Comparison of ENCODE assay signal across 16 mouse cellular contexts in the genomic region with DNA sequence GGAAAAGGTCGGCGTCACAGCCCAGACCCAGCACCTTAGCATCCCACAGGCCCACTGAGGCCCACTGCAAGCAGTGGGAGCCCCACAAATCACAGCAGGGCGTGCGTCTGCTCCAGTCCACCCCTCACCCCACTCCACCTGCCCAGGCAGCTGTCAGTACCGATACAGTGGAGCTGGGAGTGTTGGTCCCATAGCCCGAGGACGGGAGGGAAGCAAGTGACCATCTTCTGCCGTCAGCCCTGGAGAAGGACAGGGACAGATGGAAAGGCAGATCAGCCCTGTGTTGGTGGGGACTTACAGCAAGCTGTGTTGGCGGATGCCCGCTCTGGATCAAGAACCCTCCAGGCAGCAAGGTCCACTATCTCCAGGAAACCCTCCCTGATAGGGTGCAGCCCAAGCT. TPM values are rescaled to one million over a fixed set of nuclear protein-coding genes. Genes with fewer than 3 reads are reported as not detected.
DNase-seq lines count a peak whose midpoint lies in the region; ATAC-seq and TF ChIP-seq lines count a peak whose summit lies in the region.
"Had no signal": no experiment of that assay in that cellular context is flagged by ENCODE, and none has a peak within 500 bp of the region (broad histone marks: within the 10 kb centered on the region; RNA-seq: fewer than 3 reads in every experiment).

No protein-coding gene starts in this region.

- no peak overlapping the region for H3K27ac ChIP-seq in gastrocnemius, adult 2 months
- H3K27ac ChIP-seq in intestine, embryonic 16.5 days (ENCODE audit: low read length), result no peak overlapping the region
- H3K27ac ChIP-seq in intestine, embryonic 15.5 days, result no peak overlapping the region
- H3K27ac ChIP-seq in embryonic facial prominence, embryonic 13.5 days, result no peak overlapping the region
- H3K27ac ChIP-seq: kidney, embryonic 15.5 days; macrophage had no signal

- peaks cover 44% of the 10 kb centered on the region for H3K4me1 ChIP-seq in intestine, embryonic 16.5 days (ENCODE audit: control insufficient read depth, insufficient read depth, low read length)
- H3K4me1 ChIP-seq in intestine, embryonic 15.5 days (replicated peaks), result peaks cover 35% of the 10 kb centered on the region
- peaks cover 29% of the 10 kb centered on the region for H3K4me1 ChIP-seq in embryonic facial prominence, embryonic 13.5 days

- DNase-seq in cerebellum, adult 11 months, result peak; percentile 35
- no peak for DNase-seq in cerebellum, adult 18-20 months
- DNase-seq in gastrocnemius, adult 2 months, result no peak
- no peak for DNase-seq in gastrocnemius, postnatal 14 days
- DNase-seq in frontal cortex, postnatal 36 days (ENCODE audit: low spot score in 2 of 2), result no peak
- DNase-seq: adrenal gland, postnatal 25 days; lung, adult 2 months; midbrain, embryonic 14.5 days; right cerebral cortex, postnatal 14 days; thymus, postnatal 25 days had no signal

- H3K9ac ChIP-seq in intestine, embryonic 16.5 days (ENCODE audit: low read depth, low read length), result 0 out of 2 replicates have a peak overlapping the region, but pooled peaks have one; percentile 19
- no peak overlapping the region for H3K9ac ChIP-seq in intestine, embryonic 15.5 days
- H3K9ac ChIP-seq in embryonic facial prominence, embryonic 13.5 days, result peak overlapping the region; percentile 32; the same call in 1 of the 2 replicates
- H3K9ac ChIP-seq: kidney, embryonic 15.5 days had no signal

- H3K36me3 ChIP-seq in intestine, embryonic 16.5 days (ENCODE audit: control insufficient read depth, insufficient read depth, low read length), result peaks cover 23% of the 10 kb centered on the region
- H3K36me3 ChIP-seq in intestine, embryonic 15.5 days, result peaks cover 31% of the 10 kb centered on the region
- peaks cover 60% of the 10 kb centered on the region for H3K36me3 ChIP-seq in embryonic facial prominence, embryonic 13.5 days

- ATAC-seq in intestine, embryonic 16.5 days, result no peak
- ATAC-seq in intestine, embryonic 15.5 days, result no peak
- no peak for ATAC-seq in embryonic facial prominence, embryonic 13.5 days (ENCODE audit: insufficient number of reproducible peaks, insufficient read depth, low FRiP score, low TSS enrichment, low read depth)

- WGBS in intestine, embryonic 16.5 days, result 86% methylated on average over 10 of the region's 10 CpGs
- 85% methylated on average over 10 of the region's 10 CpGs for WGBS in intestine, embryonic 15.5 days
- WGBS in embryonic facial prominence, embryonic 13.5 days, result 72% methylated on average over 10 of the region's 10 CpGs

- no peaks in the 10 kb centered on the region for H3K27me3 ChIP-seq in intestine, embryonic 16.5 days (replicated peaks; ENCODE audit: control insufficient read depth, insufficient read depth, low read length)
- no peaks in the 10 kb centered on the region for H3K27me3 ChIP-seq in intestine, embryonic 15.5 days (replicated peaks)
- no peaks in the 10 kb centered on the region for H3K27me3 ChIP-seq in embryonic facial prominence, embryonic 13.5 days
- H3K27me3 ChIP-seq: kidney, embryonic 15.5 days had no signal

- H3K4me3 ChIP-seq in gastrocnemius, adult 2 months, result peak overlapping the region; percentile 5; the same call in 1 of the 2 replicates
- no peak overlapping the region for H3K4me3 ChIP-seq in intestine, embryonic 16.5 days (ENCODE audit: low read length)
- no peak overlapping the region for H3K4me3 ChIP-seq in intestine, embryonic 15.5 days (replicated peaks)
- no peak overlapping the region for H3K4me3 ChIP-seq in embryonic facial prominence, embryonic 13.5 days
- H3K4me3 ChIP-seq: kidney, embryonic 15.5 days had no signal

- intact Hi-C loops in gastrocnemius, adult 2 months (cut with DNase I), result no loop called here
- intact Hi-C loops in gastrocnemius, postnatal 14 days (cut with DNase I; ENCODE audit: low total_unique reads), result no loop called here

- TF ChIP-seq CTCF in gastrocnemius, adult 2 months (IDR thresholded peaks at IDR 0.05), result no peak

- no peaks in the 10 kb centered on the region for H3K9me3 ChIP-seq in intestine, embryonic 16.5 days (ENCODE audit: control insufficient read depth, low read length)
- no peaks in the 10 kb centered on the region for H3K9me3 ChIP-seq in intestine, embryonic 15.5 days
- H3K9me3 ChIP-seq in embryonic facial prominence, embryonic 13.5 days, result no peaks in the 10 kb centered on the region
- H3K9me3 ChIP-seq: kidney, embryonic 15.5 days had no signal

- H3K4me2 ChIP-seq in intestine, embryonic 16.5 days (ENCODE audit: low read depth, low read length), result no peak overlapping the region
- no peak overlapping the region for H3K4me2 ChIP-seq in intestine, embryonic 15.5 days (replicated peaks)
- no peak overlapping the region for H3K4me2 ChIP-seq in embryonic facial prominence, embryonic 13.5 days

RNA-seq across cellular contexts. Expression of a gene that starts 12.5 kb away (rescaled TPM):
- total RNA-seq in gastrocnemius, adult 2 months (2021), result 10 to 100 TPM; 13.9 to 16.2 TPM
- total RNA-seq in gastrocnemius, postnatal 14 days (2021), result 10 to 100 TPM; 23.0 to 27.9 TPM
- 63.7 and 65.3 TPM in 2 replicates for polyA plus RNA-seq in intestine, embryonic 16.5 days (2015; fragmentation: Nextera tagmentation; extraction: Ambion mirVana)
- polyA plus RNA-seq in intestine, embryonic 15.5 days (2015; fragmentation: Nextera tagmentation; extraction: Ambion mirVana), result 53.1 and 55.3 TPM in 2 replicates
- polyA plus RNA-seq in embryonic facial prominence, embryonic 13.5 days (2015; fragmentation: Nextera tagmentation; extraction: Ambion mirVana), result 76.8 and 85.4 TPM in 2 replicates

RNA-seq across cellular contexts. Expression of a gene that starts 15.8 kb away (rescaled TPM):
- total RNA-seq in gastrocnemius, adult 2 months (2021), result 1 to 10 TPM; 2.7 to 3.6 TPM
- total RNA-seq in gastrocnemius, postnatal 14 days (2021), result 1 to 10 TPM; 5.2 to 7.0 TPM
- polyA plus RNA-seq in intestine, embryonic 16.5 days (2015; fragmentation: Nextera tagmentation; extraction: Ambion mirVana), result 12.9 and 15.1 TPM in 2 replicates
- 13.2 and 16.8 TPM in 2 replicates for polyA plus RNA-seq in intestine, embryonic 15.5 days (2015; fragmentation: Nextera tagmentation; extraction: Ambion mirVana)
- polyA plus RNA-seq in embryonic facial prominence, embryonic 13.5 days (2015; fragmentation: Nextera tagmentation; extraction: Ambion mirVana), result 12.5 and 13.8 TPM in 2 replicates

RNA-seq across cellular contexts. Expression of a gene that starts 19.2 kb away (rescaled TPM):
- not detected for total RNA-seq in gastrocnemius, adult 2 months (2021)
- total RNA-seq in gastrocnemius, postnatal 14 days (2021), result under 1 TPM in 1 of 2 experiments, not detected in 1; 0.09 TPM
- polyA plus RNA-seq in intestine, embryonic 16.5 days (2015; fragmentation: Nextera tagmentation; extraction: Ambion mirVana), result 0.27 and 0.34 TPM in 2 replicates
- polyA plus RNA-seq in intestine, embryonic 15.5 days (2015; fragmentation: Nextera tagmentation; extraction: Ambion mirVana), result 0.29 and 0.40 TPM in 2 replicates
- 0.07 and 0.54 TPM in 2 replicates for polyA plus RNA-seq in embryonic facial prominence, embryonic 13.5 days (2015; fragmentation: Nextera tagmentation; extraction: Ambion mirVana)
- total RNA-seq: adrenal gland, postnatal 25 days; gastrocnemius, adult 8-10 months had no signal

RNA-seq across cellular contexts. Expression of a gene that starts 28.3 kb away (rescaled TPM):
- total RNA-seq in gastrocnemius, adult 2 months (2021), result 10 to 100 TPM; 21.0 to 22.8 TPM
- 10 to 100 TPM; 28.3 to 31.9 TPM for total RNA-seq in gastrocnemius, postnatal 14 days (2021)
- polyA plus RNA-seq in intestine, embryonic 16.5 days (2015; fragmentation: Nextera tagmentation; extraction: Ambion mirVana), result 78.6 and 79.8 TPM in 2 replicates
- 59.1 and 72.6 TPM in 2 replicates for polyA plus RNA-seq in intestine, embryonic 15.5 days (2015; fragmentation: Nextera tagmentation; extraction: Ambion mirVana)
- polyA plus RNA-seq in embryonic facial prominence, embryonic 13.5 days (2015; fragmentation: Nextera tagmentation; extraction: Ambion mirVana), result 29.3 and 36.7 TPM in 2 replicates

RNA-seq across cellular contexts. Expression of a gene that starts 34.6 kb away (rescaled TPM):
- total RNA-seq in gastrocnemius, adult 2 months (2021), result 10 to 100 TPM; 31.9 to 39.8 TPM
- total RNA-seq in gastrocnemius, postnatal 14 days (2021), result 10 to 100 TPM; 44.3 to 45.1 TPM
- polyA plus RNA-seq in intestine, embryonic 16.5 days (2015; fragmentation: Nextera tagmentation; extraction: Ambion mirVana), result 24.9 and 25.6 TPM in 2 replicates
- polyA plus RNA-seq in intestine, embryonic 15.5 days (2015; fragmentation: Nextera tagmentation; extraction: Ambion mirVana), result 24.0 and 26.0 TPM in 2 replicates
- 23.8 TPM in 2 replicates for polyA plus RNA-seq in embryonic facial prominence, embryonic 13.5 days (2015; fragmentation: Nextera tagmentation; extraction: Ambion mirVana)
